Mouse (Mus musculus) lung, embryonic 14.5 days (tissue): Measurements from ENCODE around the gene Pycard. TPM values are rescaled to one million over a fixed set of nuclear protein-coding genes. Genes with fewer than 3 reads are reported as not detected.
"Not testable (repeated sequence)": the region's sequence is repeated elsewhere in the genome, so short reads cannot be mapped to it uniquely, and the experiment has no call there.

Experiments used
- ATAC-seq: fragments of 200-750 bp; cut with Nextera tagmentation; 2 replicates; pipeline ENCODE4 v1.8.0; 2017; ENCODE audit warnings: mild to moderate bottlenecking, moderate TSS enrichment, moderate library complexity; ENCODE audit not compliant: insufficient read depth
- DNase-seq: peaks from one replicate; pipeline ENCODE4 v3.0.0-alpha.2; 2015
- H3K27ac ChIP-seq: fragments of 300-500 bp; sonication (generic); 2 replicates; pipeline ENCODE4 v1.5.1; 2014; ENCODE audit warnings: low read depth, mild to moderate bottlenecking, moderate library complexity
- H3K27me3 ChIP-seq: fragments of 300-500 bp; sonication (generic); 2 replicates; pipeline ENCODE4 v1.6.1; 2014; ENCODE audit warnings: low read length, control low read depth; ENCODE audit not compliant: insufficient read depth
- H3K36me3 ChIP-seq: fragments of 300-500 bp; sonication (generic); 2 replicates; pipeline ENCODE4 v1.6.1; 2014; ENCODE audit warnings: control low read depth; ENCODE audit not compliant: insufficient read depth
- H3K4me1 ChIP-seq: fragments of 300-500 bp; sonication (generic); 2 replicates; pipeline ENCODE4 v1.6.1; 2014; ENCODE audit warnings: antibody characterized with exemption, control low read depth; ENCODE audit not compliant: insufficient read depth
- H3K4me2 ChIP-seq: fragments of 300-500 bp; sonication (generic); 2 replicates; pipeline ENCODE4 v1.6.1; 2014; ENCODE audit warnings: mild to moderate bottlenecking
- H3K4me3 ChIP-seq: fragments of 300-500 bp; sonication (generic); 2 replicates; pipeline ENCODE4 v1.5.1; 2014; ENCODE audit warnings: low read depth, low read length
- H3K9ac ChIP-seq: fragments of 300-500 bp; sonication (generic); 2 replicates; pipeline ENCODE4 v1.6.1; 2014
- H3K9me3 ChIP-seq: fragments of 300-500 bp; sonication (generic); 2 replicates; pipeline ENCODE4 v1.6.1; 2016; ENCODE audit warnings: low read depth, low read length, control low read depth
- CTCF ChIP-seq: IDR thresholded peaks from 2 replicates; pipeline ENCODE4 v1.5.1; 2016; ENCODE audit warnings: antibody characterized with exemption, low read depth
- WGBS: fragments of 180-500 bp; shearing (Covaris S2); extraction: QIAGEN DNeasy Blood & Tissue Kit; methylation state at CpG from one replicate; pipeline ENCODE4 v1.1.7; 2014; 5-methylcytosine and 5-hydroxymethylcytosine counted together
- polyA plus RNA-seq: library from polyadenylated mRNA; unstranded; fragments of >200 nt; fragmentation: Nextera tagmentation; extraction: Ambion mirVana; gene quantifications from 2 replicates; pipeline ENCODE4 v1.2.1, GENCODE M21; 2014

Gene Pycard
- polyA plus RNA-seq, 1 experiment from 2014 or later = 22.1 TPM

- Histone ChIP-seq H3K27ac (peak overlapping the region; percentile 99), H3K36me3 (peaks cover 21% of the 10 kb centered on the region), H3K4me3 (peak overlapping the region; percentile 96), H3K9me3 (no peaks in the 10 kb centered on the region), H3K9ac (peak overlapping the region; percentile 99), H3K4me1 (peaks cover 7% of the 10 kb centered on the region; the same call in 1 of the 2 replicates), H3K27me3 (no peaks in the 10 kb centered on the region), H3K4me2 (peak overlapping the region; percentile 72)
- no peak for TF ChIP-seq CTCF
- WGBS = 4% methylated on average over 10 of the region's 10 CpGs
- DNase-seq = peak; percentile 40
- no peak for ATAC-seq
Observed at GRCm38 (mm10) chr7:127966371-127966918, 27.2 kb downstream of the Pycard start.

- TF ChIP-seq CTCF = no peak
- ATAC-seq (no peak), DNase-seq (no peak)
- no peaks in the 10 kb centered on the region for H3K9me3 ChIP-seq
- no peak overlapping the region for H3K27ac ChIP-seq
- H3K36me3 ChIP-seq = no peaks in the 10 kb centered on the region
- H3K4me3 ChIP-seq = no peak overlapping the region
- 48% methylated on average over 5 of the region's 5 CpGs for WGBS
- H3K4me2 ChIP-seq = no peak overlapping the region
- no peaks in the 10 kb centered on the region for H3K27me3 ChIP-seq
- no peak overlapping the region for H3K9ac ChIP-seq
- H3K4me1 ChIP-seq = no peaks in the 10 kb centered on the region
Observed at GRCm38 (mm10) chr7:127959364-127959763, 34.3 kb downstream of the Pycard start.

GRCm38 (mm10) chr7:127952864-127953581, 40.6 kb downstream of the Pycard start:
- DNase-seq (no peak), ATAC-seq (no peak)
- TF ChIP-seq CTCF = no peak
- H3K4me3 ChIP-seq = no peak overlapping the region
- no peak overlapping the region for H3K4me2 ChIP-seq
- no peak overlapping the region for H3K27ac ChIP-seq
- H3K9me3 ChIP-seq = no peaks in the 10 kb centered on the region
- H3K9ac ChIP-seq = no peak overlapping the region
- 33% methylated on average over 13 of the region's 13 CpGs for WGBS
- no peaks in the 10 kb centered on the region for H3K4me1 ChIP-seq
- no peaks in the 10 kb centered on the region for H3K36me3 ChIP-seq
- no peaks in the 10 kb centered on the region for H3K27me3 ChIP-seq

GRCm38 (mm10) chr7:127946470-127947023, 47.1 kb downstream of the Pycard start, which contains the start of gene Prss36:
Gene Prss36 (minus strand): TSS chr7:127946725.
- ATAC-seq (no peak), DNase-seq (no peak)
- Histone ChIP-seq H3K9ac (no peak within 1 kb of the TSS), H3K36me3 (no peaks in the 10 kb centered on the region), H3K9me3 (no peaks in the 10 kb centered on the region), H3K4me2 (no peak within 1 kb of the TSS), H3K27me3 (peaks cover 25% of the 10 kb centered on the region), H3K4me3 (no peak within 1 kb of the TSS), H3K4me1 (no peaks in the 10 kb centered on the region), H3K27ac (no peak within 1 kb of the TSS)
- WGBS = 69% methylated on average over 6 of the region's 6 CpGs
- no peak for TF ChIP-seq CTCF

- H3K4me1 ChIP-seq = no peaks in the 10 kb centered on the region
- H3K4me2 ChIP-seq = peak overlapping the region; percentile 53
- H3K36me3 ChIP-seq = no peaks in the 10 kb centered on the region
- DNase-seq (peak; percentile 63), ATAC-seq (peak; percentile 75)
- WGBS = 9% methylated on average over 23 of the region's 23 CpGs
- no peak overlapping the region for H3K27ac ChIP-seq
- TF ChIP-seq CTCF = no peak
- H3K9me3 ChIP-seq = no peaks in the 10 kb centered on the region
- H3K27me3 ChIP-seq = peaks cover 25% of the 10 kb centered on the region
- peak overlapping the region; percentile 17; the same call in 1 of the 2 replicates for H3K4me3 ChIP-seq
- H3K9ac ChIP-seq = no peak overlapping the region; the same call in 1 of the 2 replicates
Observed at GRCm38 (mm10) chr7:127944614-127945013, 49.1 kb downstream of the Pycard start.

GRCm38 (mm10) chr7:127942097-127942496, 51.6 kb downstream of the Pycard start:
- ATAC-seq, H3K4me3 ChIP-seq, H3K4me1 ChIP-seq, H3K36me3 ChIP-seq, H3K9me3 ChIP-seq, H3K27ac ChIP-seq, H3K4me2 ChIP-seq, DNase-seq, H3K9ac ChIP-seq: not testable (repeated sequence)
- H3K27me3 ChIP-seq = peaks cover 25% of the 10 kb centered on the region
- 44% methylated on average over 2 of the region's 2 CpGs for WGBS

Other genes with a start within 250 kb of the Pycard start
- gene Fbxl19, start 249.3 kb downstream of the Pycard start, polyA plus RNA-seq = 5.3 and 5.6 TPM in 2 replicates
- gene Orai3, start 224.1 kb downstream of the Pycard start, polyA plus RNA-seq = 19.2 and 21.8 TPM in 2 replicates
- 27.2 and 30.1 TPM in 2 replicates for gene Setd1a, start 217.2 kb downstream of the Pycard start, polyA plus RNA-seq
- 0.43 TPM in 1 of 2 replicates, not detected in the other for gene Gm49388, start 208.3 kb downstream of the Pycard start, polyA plus RNA-seq
- gene Hsd3b7, start 193.3 kb downstream of the Pycard start, polyA plus RNA-seq = 13.6 and 18.3 TPM in 2 replicates
- gene Stx4a, start 169.6 kb downstream of the Pycard start, polyA plus RNA-seq = 19.7 and 21.8 TPM in 2 replicates
- 2.0 and 2.8 TPM in 2 replicates for gene Stx1b, start 169.3 kb downstream of the Pycard start, polyA plus RNA-seq
- gene Zfp646, start 117.6 kb downstream of the Pycard start, polyA plus RNA-seq = 16.7 and 17.4 TPM in 2 replicates
- 16.6 and 19.4 TPM in 2 replicates for gene Zfp668, start 117.0 kb downstream of the Pycard start, polyA plus RNA-seq
- 0.65 and 0.95 TPM in 2 replicates for gene Prss53, start 102.9 kb downstream of the Pycard start, polyA plus RNA-seq
- gene Gm21974, start 98.4 kb downstream of the Pycard start, polyA plus RNA-seq = not detected in 2 replicates
- 127 and 129 TPM in 2 replicates for gene Vkorc1, start 98.2 kb downstream of the Pycard start, polyA plus RNA-seq
- 152 and 169 TPM in 2 replicates for gene Bckdk, start 89.8 kb downstream of the Pycard start, polyA plus RNA-seq
- 39.5 and 42.8 TPM in 2 replicates for gene Kat8, start 81.4 kb downstream of the Pycard start, polyA plus RNA-seq
- 48.8 and 51.7 TPM in 2 replicates for gene Prss8, start 63.8 kb downstream of the Pycard start, polyA plus RNA-seq
- gene Prss36, start 47.1 kb downstream of the Pycard start, polyA plus RNA-seq = 9.2 and 9.7 TPM in 2 replicates
- 54.6 and 57.9 TPM in 2 replicates for gene Fus, start 26.4 kb downstream of the Pycard start, polyA plus RNA-seq
- gene Trim72, start 10.1 kb upstream of the Pycard start, polyA plus RNA-seq = not detected in 2 replicates
- gene Itgam, start 68.8 kb upstream of the Pycard start, polyA plus RNA-seq = 0.74 and 1.4 TPM in 2 replicates
- not detected in 2 replicates for gene Gm49368, start 68.8 kb upstream of the Pycard start, polyA plus RNA-seq
- gene Itgax, start 135.7 kb upstream of the Pycard start, polyA plus RNA-seq = 0.11 and 0.12 TPM in 2 replicates
- not detected in 2 replicates for gene Itgad, start 160.5 kb upstream of the Pycard start, polyA plus RNA-seq
- 0.29 and 7.4 TPM in 2 replicates for gene Cox6a2, start 212.5 kb upstream of the Pycard start, polyA plus RNA-seq
- 19.2 and 22.0 TPM in 2 replicates for gene Armc5, start 243.5 kb upstream of the Pycard start, polyA plus RNA-seq
- gene 9130023H24Rik, start 244.2 kb upstream of the Pycard start, polyA plus RNA-seq = 8.2 and 10.5 TPM in 2 replicates